Mouse (Mus musculus): Measurements from ENCODE around the gene Rln3. TPM values are rescaled to one million over a fixed set of nuclear protein-coding genes. Genes with fewer than 3 reads are reported as not detected.

The Rln3 gene
- total and polyA plus RNA-seq, 3 experiments, result not detected

DNA sequence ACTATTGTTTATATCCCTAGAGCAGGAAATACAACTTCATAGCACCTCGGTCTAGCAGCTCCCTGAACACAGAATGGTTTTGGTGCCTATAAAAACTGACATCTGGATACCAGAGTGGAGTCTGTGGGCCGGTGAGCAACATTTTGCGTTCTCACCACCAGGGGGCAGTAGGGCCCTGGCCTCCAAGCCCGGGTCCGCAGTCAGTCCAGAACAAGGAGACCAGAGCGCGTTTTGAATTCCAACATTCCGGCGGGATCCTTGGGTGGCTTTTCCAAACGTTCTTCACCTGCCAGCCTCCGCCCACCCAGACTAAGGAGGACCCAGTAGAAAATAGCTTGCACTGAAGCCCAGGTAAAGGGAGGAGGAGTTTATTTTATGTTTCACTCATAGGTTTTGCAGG is 34.9 kb downstream of the Rln3 start:
- dilution Hi-C loops (cut with MboI; ENCODE audit: extremely low pct_ligation_motif_present, extremely low pct_unique_long_range_greater_than_20kb, low sequenced_read_pairs), result no loop called here
- Histone ChIP-seq H3K9ac (ENCODE audit: insufficient read depth, low read depth) (no peak overlapping the region), H3K79me2 (replicated peaks; ENCODE audit: control insufficient read depth, extremely low read depth, insufficient read depth, poor library complexity, severe bottlenecking) (no peaks in the 10 kb centered on the region), H3K27me3 (replicated peaks) (peaks cover 30% of the 10 kb centered on the region), H3K4me1 (ENCODE audit: control insufficient read depth in 1 of 2, insufficient read depth in 2 of 2) (peaks cover 6 to 23% of the 10 kb centered on the region in 2 experiments; a peak in 3 of 4 replicates), H3K4me2 (ENCODE audit: insufficient read depth, low read depth, poor library complexity, severe bottlenecking) (no peak overlapping the region), H3K27ac (ENCODE audit: insufficient read depth, low read depth) (no peak overlapping the region), H3K9me3 (replicated peaks; ENCODE audit: low read length) (peaks cover 5% of the 10 kb centered on the region), H3K36me3 (replicated peaks in 1 of 2; ENCODE audit: control insufficient read depth in 1 of 2, insufficient read depth in 1 of 2, low read length in 1 of 2) (no peaks in the 10 kb centered on the region), H3K4me3 (replicated peaks in 1 of 3; ENCODE audit: low read depth in 2 of 3, low read length in 2 of 3, poor library complexity in 1 of 3) (no peak overlapping the region)
- no peak for TF ChIP-seq MEF2A (IDR thresholded peaks at IDR 0.05; ENCODE audit: borderline replicate concordance, low read depth, low read length)
- no peak for TF ChIP-seq MYC (IDR thresholded peaks at IDR 0.05; ENCODE audit: low read depth, low read length)
- TF ChIP-seq JUN (IDR thresholded peaks at IDR 0.05; ENCODE audit: insufficient read depth, low read depth, low read length), result no peak
- no peak for TF ChIP-seq ETS1 (conservative IDR thresholded peaks at IDR 0.05; ENCODE audit: low read depth, low read length)
- TF ChIP-seq ZC3H11A (IDR thresholded peaks at IDR 0.05; ENCODE audit: low read depth, low read length), result no peak
- TF ChIP-seq NELFE (IDR thresholded peaks at IDR 0.05; ENCODE audit: low read depth, low read length), result peak; percentile 28; the same call in 1 of the 2 replicates
- no peak for TF ChIP-seq USF2 (conservative IDR thresholded peaks at IDR 0.05; ENCODE audit: low read depth, low read length)
- no peak for TF ChIP-seq MXI1 (IDR thresholded peaks at IDR 0.05; ENCODE audit: low read depth, low read length)
- no peak for TF ChIP-seq PAX5 (IDR thresholded peaks at IDR 0.05; ENCODE audit: low read length)
- no peak for TF ChIP-seq TBP (conservative IDR thresholded peaks at IDR 0.05; ENCODE audit: low read depth, low read length)
- TF ChIP-seq IRF4 (IDR thresholded peaks at IDR 0.05; ENCODE audit: low read depth, low read length), result peak; percentile 19; the same call in 1 of the 2 replicates
- TF ChIP-seq GABPA (IDR thresholded peaks at IDR 0.05; ENCODE audit: insufficient replicate concordance, low read depth, low read length), result no peak
- TF ChIP-seq CHD2 (IDR thresholded peaks at IDR 0.05; ENCODE audit: low read length), result no peak
- TF ChIP-seq MAZ (IDR thresholded peaks at IDR 0.05; ENCODE audit: low read depth, low read length), result no peak
- no peak for TF ChIP-seq RCOR1 (conservative IDR thresholded peaks at IDR 0.05; ENCODE audit: low read depth, low read length)
- TF ChIP-seq RAD21 (IDR thresholded peaks at IDR 0.05; ENCODE audit: low read depth, low read length), result peak; percentile 74
- TF ChIP-seq ZKSCAN1 (IDR thresholded peaks at IDR 0.05; ENCODE audit: borderline replicate concordance, low read depth, low read length), result no peak
- TF ChIP-seq MAX (IDR thresholded peaks at IDR 0.05; ENCODE audit: low read length), result no peak
- peak; percentile 62 to 89 for TF ChIP-seq CTCF (conservative IDR thresholded peaks at IDR 0.05 in 1 of 2, IDR thresholded peaks at IDR 0.05 in 1 of 2; ENCODE audit: low read depth in 2 of 2, low read length in 2 of 2)
- no peak for TF ChIP-seq POLR2A (IDR thresholded peaks at IDR 0.05; ENCODE audit: low read depth, low read length)
- TF ChIP-seq ELF1 (IDR thresholded peaks at IDR 0.05; ENCODE audit: low read depth, low read length), result no peak
- TF ChIP-seq POLR2AphosphoS2 (IDR thresholded peaks at IDR 0.05; ENCODE audit: low read depth, low read length), result no peak
- TF ChIP-seq ZMIZ1 (IDR thresholded peaks at IDR 0.05; ENCODE audit: low read depth, low read length), result no peak
- TF ChIP-seq SMC3 (IDR thresholded peaks at IDR 0.05; ENCODE audit: low read depth, low read length), result peak; percentile 64
- TF ChIP-seq USF1 (IDR thresholded peaks at IDR 0.05; ENCODE audit: low read depth, low read length), result no peak
- DNase-seq (ENCODE audit: extremely low read depth), result peak; percentile 62
- in situ Hi-C loops (cut with MboI; ENCODE audit: low pct_ligation_motif_present, low pct_unique_long_range_greater_than_20kb, low sequenced_read_pairs), result no loop called here
